Mouse (Mus musculus) adrenal gland, postnatal 25 days (tissue): ENCODE measurements around the gene Opcml. TPM values are rescaled to one million over a fixed set of nuclear protein-coding genes. Genes with fewer than 3 reads are reported as not detected.

Source experiments
- DNase-seq: peaks from one replicate; pipeline ENCODE4 v3.0.0; 2021; ENCODE audit warnings: mixed read lengths
- total RNA-seq: library from RNA; stranded (reverse); gene quantifications from 2 replicates; pipeline ENCODE4 v1.2.3, GENCODE M21; 2021

Gene Opcml
- total RNA-seq, 1 experiment from 2014 or later, result 1.1 TPM

DNA sequence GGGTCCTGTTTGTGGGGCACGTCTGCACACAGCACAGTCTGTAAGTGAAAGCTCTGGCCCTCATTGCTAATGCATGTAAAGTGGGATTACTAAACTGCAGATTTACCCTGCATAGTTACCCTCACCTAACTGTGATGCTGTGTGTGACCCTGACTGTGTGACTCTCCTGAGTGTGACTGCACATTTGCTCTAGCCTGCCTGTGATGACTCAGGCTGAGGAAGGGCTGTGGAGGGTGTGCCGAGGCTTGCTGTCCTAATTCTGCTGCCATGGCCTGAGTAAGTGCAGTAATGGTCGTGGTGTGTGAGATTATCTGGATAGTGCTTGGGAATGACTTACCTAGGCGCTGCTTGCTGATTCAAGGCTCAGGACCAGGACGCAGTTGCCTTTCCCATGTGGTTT is 52.2 kb downstream of the Opcml start:
- peak; percentile 20 for DNase-seq

GRCm38 (mm10) chr9:27871624-27872023 is 81.0 kb downstream of the Opcml start:
- no peak for DNase-seq

GRCm38 (mm10) chr9:27889636-27890035 is 99.1 kb downstream of the Opcml start:
- DNase-seq, result no peak

DNA sequence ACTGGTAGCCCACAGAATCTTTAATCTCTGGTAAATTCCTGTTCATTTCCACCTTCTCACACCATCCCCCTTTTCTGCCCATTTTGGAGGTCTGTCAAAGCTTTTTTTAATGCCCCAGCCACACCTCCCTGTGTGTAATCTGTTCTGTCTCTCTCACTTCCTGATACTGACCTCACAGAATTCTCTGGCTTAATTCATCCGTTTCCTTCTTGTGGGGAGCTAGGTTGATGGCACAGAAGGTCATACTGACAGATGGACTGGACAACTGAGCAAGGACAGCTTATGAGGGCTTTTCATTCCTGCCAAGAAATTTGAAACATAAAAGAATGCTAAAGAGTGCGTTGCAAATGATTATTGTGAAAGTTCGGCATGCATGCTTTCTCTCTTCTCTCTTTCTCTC is 126.7 kb downstream of the Opcml start:
- DNase-seq, result no peak

DNA sequence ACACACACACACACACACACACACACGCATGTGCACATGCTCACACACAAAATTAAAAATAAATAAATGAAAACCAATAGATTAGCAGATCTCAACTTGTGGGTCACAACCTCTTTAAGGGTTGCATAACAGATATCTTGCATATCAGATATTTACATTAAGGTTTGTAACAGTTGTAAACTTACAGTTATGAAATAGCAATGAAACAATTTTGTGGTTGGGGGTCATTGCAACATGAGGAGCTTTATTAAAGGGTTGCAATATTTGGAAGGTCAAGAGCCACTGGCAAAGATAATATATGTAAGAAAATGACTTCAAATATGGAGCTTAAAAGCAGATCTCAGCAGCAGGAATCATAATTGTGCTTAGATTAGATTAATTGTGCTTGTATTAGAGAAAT is 132.9 kb downstream of the Opcml start:
- no peak for DNase-seq

DNA sequence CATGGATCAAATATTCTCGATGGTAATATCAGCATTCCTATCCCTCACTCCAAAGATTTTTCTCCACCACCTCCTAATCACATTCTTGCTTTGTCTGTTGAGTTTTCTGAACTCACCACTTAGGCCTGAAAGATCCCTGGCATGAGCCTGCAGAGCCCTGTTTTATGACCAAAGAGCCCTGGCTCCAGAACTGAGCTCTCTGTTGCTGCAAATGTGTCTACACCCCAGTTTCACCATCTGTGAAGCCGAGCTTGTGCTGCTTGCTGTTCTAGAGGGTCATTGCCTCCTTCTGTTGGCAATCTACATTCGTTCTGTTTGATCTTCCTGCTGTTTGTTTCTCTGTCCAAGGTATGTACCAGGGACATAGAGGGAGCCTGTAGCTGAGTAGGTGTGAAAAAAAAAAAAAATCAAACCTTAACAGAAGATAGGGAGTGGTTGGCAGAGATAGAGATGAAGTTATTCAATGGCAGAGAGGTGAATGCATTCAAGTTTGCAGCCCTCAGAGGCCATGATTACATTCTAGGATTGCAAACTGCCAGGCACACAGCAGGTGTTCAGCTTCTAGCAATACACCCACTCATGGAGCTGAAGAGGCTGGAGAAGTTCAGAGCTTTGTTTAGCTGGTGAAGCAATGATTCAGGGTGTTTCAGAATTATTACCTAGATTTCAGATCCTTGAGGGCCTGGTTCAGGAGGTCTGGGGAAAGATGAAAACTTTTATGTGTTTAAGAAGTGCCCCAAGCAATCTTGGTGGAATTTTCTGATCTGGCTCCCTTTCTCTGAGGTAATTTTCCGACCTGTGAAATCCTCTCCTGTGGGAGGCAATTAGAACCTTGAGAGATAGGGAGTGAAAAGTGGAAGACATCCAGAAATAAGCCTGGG is 133.6 kb downstream of the Opcml start:
- DNase-seq, result no peak

GRCm38 (mm10) chr9:27925650-27926049 is 135.1 kb downstream of the Opcml start:
- no peak for DNase-seq

DNA sequence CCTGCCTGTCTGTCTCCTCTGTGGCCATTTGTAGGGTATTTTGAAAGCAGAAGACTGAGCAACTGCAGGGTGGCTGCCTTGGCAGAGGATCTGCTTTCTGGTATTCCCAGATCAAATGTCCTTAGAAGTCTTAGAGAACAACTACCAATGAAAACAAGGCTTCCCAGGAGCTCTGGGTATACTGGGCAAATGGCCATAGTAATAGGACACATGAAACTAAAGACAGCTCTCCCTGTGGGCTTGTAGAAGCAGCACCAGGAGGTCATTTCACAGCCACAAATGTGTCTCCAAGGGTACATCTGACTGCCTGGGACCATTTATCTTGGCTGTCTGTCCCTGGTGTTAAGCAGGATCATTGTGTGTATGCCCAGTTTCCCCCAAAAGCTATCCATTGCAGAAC is 146.7 kb downstream of the Opcml start:
- no peak for DNase-seq

DNA sequence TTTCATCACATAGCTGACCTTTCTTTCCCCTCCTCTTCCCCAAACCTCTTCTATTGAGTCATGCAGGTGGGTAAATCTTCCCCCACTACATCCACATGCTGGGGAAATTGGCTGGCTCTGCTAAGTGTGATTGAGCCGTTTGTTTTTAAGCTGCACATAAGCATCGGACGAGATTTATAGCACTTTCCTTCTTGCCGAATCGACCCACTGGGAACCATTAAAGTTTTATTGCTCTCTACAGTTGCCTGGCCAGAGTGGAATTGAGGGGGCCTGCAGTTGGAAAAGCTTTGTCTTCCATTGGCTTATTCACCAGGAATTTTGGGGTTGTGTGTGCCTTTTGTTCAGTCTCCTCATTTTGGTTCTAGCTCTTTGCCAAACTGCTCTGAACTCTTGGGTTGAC is 147.1 kb downstream of the Opcml start:
- no peak for DNase-seq

DNA sequence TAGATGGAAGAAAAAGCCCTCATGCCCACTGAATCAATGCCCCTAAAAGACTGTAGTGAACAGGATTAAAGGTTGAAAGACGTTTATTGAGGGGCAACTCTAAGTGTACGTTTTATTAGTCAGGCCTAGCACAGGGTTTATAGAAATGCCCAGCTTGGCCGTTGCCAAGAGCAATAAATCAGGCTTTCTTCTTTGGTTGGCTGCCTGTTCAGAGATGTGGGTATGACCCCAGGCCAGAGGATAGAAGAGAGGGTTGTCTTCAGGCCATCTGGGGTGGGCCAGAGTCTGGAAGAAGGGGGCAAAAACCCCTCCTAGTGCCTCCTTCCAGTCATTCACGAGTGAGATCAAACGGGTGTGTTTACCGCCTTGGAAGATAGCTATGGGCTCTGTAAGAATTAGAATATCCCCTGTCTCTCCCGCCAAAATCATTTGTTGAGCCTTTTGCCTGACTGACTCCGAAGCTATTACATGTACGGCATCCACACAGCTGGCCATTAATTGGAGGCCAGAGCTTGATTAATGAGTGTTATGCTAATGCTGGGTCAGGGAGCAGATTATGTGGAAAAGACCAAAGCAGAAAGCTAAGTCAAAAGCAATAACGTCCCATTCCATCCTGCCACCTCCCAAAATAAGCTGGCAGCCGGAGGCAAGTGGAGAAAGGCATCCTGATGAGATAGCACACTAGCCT is 154.9 kb downstream of the Opcml start:
- DNase-seq, result no peak

DNA sequence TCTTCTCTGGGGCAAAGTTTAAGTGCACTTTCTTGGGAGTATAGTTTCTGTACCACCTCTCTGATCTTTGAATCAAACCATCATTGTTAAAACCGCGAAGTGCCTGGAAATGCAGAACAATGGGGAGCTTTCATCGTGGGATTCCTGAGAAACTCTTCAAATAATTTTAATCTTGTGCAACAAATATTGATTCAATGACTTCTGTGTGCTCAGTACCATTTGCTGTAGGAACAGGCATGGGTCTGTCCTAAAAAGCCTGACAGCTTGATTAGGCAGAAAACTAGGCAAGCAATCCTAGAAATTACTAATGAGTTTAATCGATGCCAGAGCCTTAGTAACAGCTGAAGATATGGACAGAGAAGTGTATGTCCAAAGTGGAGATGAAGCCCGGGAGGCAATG is 160.5 kb downstream of the Opcml start:
- no peak for DNase-seq

- no peak for DNase-seq
Observed at GRCm38 (mm10) chr9:27961682-27962081, 171.1 kb downstream of the Opcml start.

GRCm38 (mm10) chr9:27963385-27963784 is 172.8 kb downstream of the Opcml start:
- DNase-seq, result no peak

DNA sequence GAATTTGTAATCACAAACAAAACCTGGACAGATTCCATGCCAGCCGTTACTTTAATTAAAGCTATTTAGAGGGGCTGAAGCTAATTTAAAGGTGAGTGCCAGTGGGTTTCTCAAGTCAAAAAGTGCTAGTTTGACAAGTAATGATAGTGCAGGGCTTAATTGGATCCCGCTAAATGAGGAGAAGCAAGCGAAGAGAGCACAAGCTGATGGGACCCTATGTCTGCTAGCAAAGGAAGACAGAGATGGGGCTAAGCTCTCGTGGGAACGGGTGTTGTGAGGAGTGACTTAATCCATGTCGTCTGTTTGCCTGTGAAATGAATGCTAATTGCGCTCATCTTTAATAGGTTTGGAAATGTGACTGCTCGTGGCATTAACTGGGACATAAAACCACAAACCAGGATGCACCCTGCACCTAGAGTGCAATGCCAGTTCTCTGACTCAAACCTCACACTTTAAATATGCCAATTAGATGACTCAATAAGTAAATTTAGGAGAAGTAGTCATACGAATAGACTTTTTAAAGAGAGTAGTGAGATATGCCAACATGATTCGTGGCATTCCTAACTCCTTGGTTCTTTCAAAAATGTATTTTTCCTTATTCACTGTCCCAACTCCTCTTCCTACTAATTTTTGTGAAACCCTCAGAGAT is 174.5 kb downstream of the Opcml start:
- DNase-seq, result no peak

DNA sequence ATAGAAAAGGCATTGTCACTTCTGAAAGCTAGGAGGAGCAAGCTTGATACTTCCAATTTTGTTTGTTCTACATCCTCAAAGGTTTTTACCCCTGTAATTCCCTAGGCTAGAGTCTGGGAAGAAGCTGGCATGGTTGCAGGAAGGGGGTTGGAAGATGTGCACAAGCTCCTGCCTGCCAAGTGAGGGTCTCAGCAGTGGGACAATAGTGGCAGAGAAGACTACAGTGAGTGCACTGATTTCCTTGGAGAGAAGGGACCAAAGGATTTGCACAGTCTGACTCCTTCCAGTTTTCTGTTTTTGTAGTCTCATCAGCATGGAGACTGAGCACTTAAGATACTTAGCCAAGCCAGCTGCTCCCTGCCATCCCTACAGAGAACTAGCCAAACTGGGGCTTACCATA is 177.7 kb downstream of the Opcml start:
- DNase-seq, result no peak

- no peak for DNase-seq
Observed at GRCm38 (mm10) chr9:27972293-27972692, 181.7 kb downstream of the Opcml start.

DNA sequence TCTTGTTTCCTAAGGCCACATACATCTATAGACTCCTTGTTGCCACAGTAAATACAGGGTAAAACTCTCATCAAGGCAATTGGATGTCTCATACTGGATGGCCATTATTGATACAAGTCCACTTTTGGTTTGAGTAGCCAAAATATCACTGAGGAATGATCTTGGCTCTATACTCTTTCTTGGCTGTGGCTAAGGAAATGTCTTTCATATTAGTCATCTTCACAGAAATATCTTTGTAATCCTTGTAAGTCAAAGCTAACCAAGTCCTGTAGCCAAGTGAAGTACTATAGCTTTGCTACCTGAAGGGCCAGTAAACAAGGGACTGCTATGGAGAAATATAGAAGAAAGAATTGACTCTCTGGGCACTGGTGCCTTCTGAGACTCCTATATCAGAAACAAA is 192.0 kb downstream of the Opcml start:
- no peak for DNase-seq

GRCm38 (mm10) chr9:27986604-27987588 is 196.3 kb downstream of the Opcml start:
- DNase-seq, result no peak

DNA sequence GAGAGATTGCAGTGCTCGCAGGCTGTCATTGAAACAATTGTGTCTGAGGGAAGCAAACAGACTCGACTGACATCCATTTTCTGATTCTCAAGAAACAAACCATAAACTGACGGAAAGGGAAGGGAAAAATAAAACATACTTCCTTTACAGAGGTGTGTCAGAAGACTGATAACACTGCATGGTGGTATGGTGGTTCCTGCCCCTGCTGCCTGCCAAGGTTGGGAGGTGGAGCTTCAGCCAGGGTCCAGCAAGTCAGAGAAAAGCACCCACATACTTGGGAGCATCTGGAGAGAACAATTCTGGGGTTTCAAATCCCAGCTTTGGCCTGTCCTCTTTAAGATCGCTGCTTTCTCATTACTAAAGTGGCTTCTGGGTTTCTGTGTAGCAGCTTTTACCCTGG is 201.0 kb downstream of the Opcml start:
- DNase-seq, result no peak

DNA sequence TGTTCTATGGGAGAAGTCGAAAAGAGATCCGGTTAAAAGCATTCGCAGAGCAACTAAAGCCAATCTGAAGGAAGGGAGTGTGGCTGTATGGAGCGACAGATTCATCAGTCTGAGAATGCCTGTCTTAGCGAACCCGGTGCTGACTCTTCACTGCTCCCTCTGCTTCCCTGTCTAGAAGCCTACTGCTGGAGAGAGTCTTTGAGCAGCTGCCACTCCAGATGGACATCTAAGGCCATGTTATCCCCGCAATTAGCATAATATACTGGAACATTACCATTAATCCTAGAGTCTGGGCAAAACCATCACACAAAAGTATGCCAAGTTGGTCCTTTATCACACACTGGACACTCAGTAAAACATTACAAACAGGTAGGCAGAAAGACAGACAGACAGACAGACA is 206.0 kb downstream of the Opcml start:
- DNase-seq, result no peak

- no peak for DNase-seq
Observed at GRCm38 (mm10) chr9:27998767-27999166, 208.2 kb downstream of the Opcml start.

DNA sequence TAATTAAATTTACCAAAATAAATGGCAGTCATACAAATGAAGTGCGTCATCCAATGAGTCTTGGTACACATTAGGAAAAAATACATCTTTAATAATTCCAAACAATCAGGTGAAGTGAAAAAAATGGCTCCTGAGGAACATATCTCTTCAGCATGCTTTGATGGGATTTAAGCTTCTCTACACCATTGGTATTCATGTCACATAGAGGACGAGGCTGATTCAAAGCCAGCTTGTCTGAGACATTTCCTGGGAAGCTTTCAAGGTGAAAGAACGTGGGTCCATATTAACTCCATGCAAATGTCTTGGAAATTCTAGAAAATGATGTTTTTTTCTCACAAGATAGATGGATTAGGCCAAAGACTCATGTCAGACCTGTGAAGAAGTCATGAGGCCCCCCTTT is 212.6 kb downstream of the Opcml start:
- DNase-seq, result no peak
